Mouse (Mus musculus) common myeloid progenitor, adult 5-6 weeks (primary cell): ENCODE data around the gene Uhrf1. TPM values are rescaled to one million over a fixed set of nuclear protein-coding genes. Genes with fewer than 3 reads are reported as not detected.

Experiments
- ATAC-seq: replicated peaks from 2 replicates; pipeline ENCODE4 v1.8.0; 2016; ENCODE audit warnings: low read depth, mild to moderate bottlenecking, moderate TSS enrichment, inconsistent platforms; ENCODE audit not compliant: poor library complexity, severe bottlenecking
- total RNA-seq: library from RNA; stranded (forward); fragments of 200-1000, 187-1606 nt; gene quantifications from 2 replicates; pipeline ENCODE4 v1.2.3, GENCODE M21; 2017

Gene Uhrf1
- total RNA-seq, 1 experiment from 2014 or later = 165 TPM

GRCm38 (mm10) chr17:56294241-56294640 is 8.9 kb upstream of the Uhrf1 start:
- no peak for ATAC-seq

GRCm38 (mm10) chr17:56296201-56296600 is 6.9 kb upstream of the Uhrf1 start:
- no peak for ATAC-seq

GRCm38 (mm10) chr17:56298238-56298637 is 4.9 kb upstream of the Uhrf1 start:
- no peak for ATAC-seq

- ATAC-seq = no peak
Observed at GRCm38 (mm10) chr17:56300186-56300585, 2.9 kb upstream of the Uhrf1 start, which contains the start of gene Arrdc5. Gene Arrdc5, minus strand, starts transcription at chr17:56300286.

GRCm38 (mm10) chr17:56302363-56302996 is 641 bp upstream of the Uhrf1 start:
- peak; percentile 3 for ATAC-seq

- ATAC-seq = peak; percentile 86
Observed at GRCm38 (mm10) chr17:56303847-56304586, 896 bp downstream of the Uhrf1 start.

GRCm38 (mm10) chr17:56304718-56305117 is 1.6 kb downstream of the Uhrf1 start:
- ATAC-seq = no peak

- no peak for ATAC-seq
Observed at GRCm38 (mm10) chr17:56305156-56305555, 2.0 kb downstream of the Uhrf1 start.

- ATAC-seq = no peak
Observed at GRCm38 (mm10) chr17:56305826-56306225, 2.7 kb downstream of the Uhrf1 start.

GRCm38 (mm10) chr17:56308088-56308487 is 5.0 kb downstream of the Uhrf1 start:
- no peak for ATAC-seq

GRCm38 (mm10) chr17:56309191-56309945 is 6.2 kb downstream of the Uhrf1 start:
- no peak for ATAC-seq

GRCm38 (mm10) chr17:56324419-56324818 is 21.3 kb downstream of the Uhrf1 start:
- ATAC-seq = no peak

- peak; percentile 95 for ATAC-seq
Observed at GRCm38 (mm10) chr17:56325450-56326152, 22.5 kb downstream of the Uhrf1 start, which contains the start of gene Kdm4b. Gene Kdm4b, plus strand, starts transcription at chr17:56326062.

GRCm38 (mm10) chr17:56326153-56327147 is 23.3 kb downstream of the Uhrf1 start:
- ATAC-seq = no peak

- no peak for ATAC-seq
Observed at GRCm38 (mm10) chr17:56329267-56329666, 26.1 kb downstream of the Uhrf1 start.

GRCm38 (mm10) chr17:56330345-56330744 is 27.2 kb downstream of the Uhrf1 start:
- no peak for ATAC-seq

- no peak for ATAC-seq
Observed at GRCm38 (mm10) chr17:56331256-56331655, 28.1 kb downstream of the Uhrf1 start.

- no peak for ATAC-seq
Observed at GRCm38 (mm10) chr17:56332987-56333386, 29.9 kb downstream of the Uhrf1 start.

- peak; percentile 78 for ATAC-seq
Observed at GRCm38 (mm10) chr17:56337190-56337589, 34.1 kb downstream of the Uhrf1 start.
